Mouse (Mus musculus) midbrain, embryonic 16.5 days (tissue): ENCODE results near the gene Tab1. TPM values are rescaled to one million over a fixed set of nuclear protein-coding genes. Genes with fewer than 3 reads are reported as not detected.

Experiments used
- ATAC-seq: fragments of 200-750 bp; cut with Nextera tagmentation; 2 replicates; pipeline ENCODE4 v1.8.0; 2017; ENCODE audit warnings: moderate TSS enrichment
- H3K27ac ChIP-seq: fragments of 300-500 bp; sonication (generic); 2 replicates; pipeline ENCODE4 v1.5.1; 2014; ENCODE audit warnings: mild to moderate bottlenecking, low read length, mixed read lengths
- H3K27me3 ChIP-seq: fragments of 300-500 bp; sonication (generic); 2 replicates; pipeline ENCODE4 v1.6.1; 2014; ENCODE audit warnings: low read depth, low read length, mixed read lengths; ENCODE audit not compliant: control insufficient read depth, insufficient read depth
- H3K36me3 ChIP-seq: fragments of 300-500 bp; sonication (generic); 2 replicates; pipeline ENCODE4 v1.6.1; 2014; ENCODE audit warnings: mild to moderate bottlenecking, low read length, moderate library complexity, mixed read lengths; ENCODE audit not compliant: control insufficient read depth, insufficient read depth
- H3K4me1 ChIP-seq: fragments of 300-500 bp; sonication (generic); 2 replicates; pipeline ENCODE4 v1.6.1; 2014; ENCODE audit warnings: mild to moderate bottlenecking, low read length, mixed read lengths; ENCODE audit not compliant: control insufficient read depth, insufficient read depth
- H3K4me2 ChIP-seq: fragments of 300-500 bp; sonication (generic); 2 replicates; pipeline ENCODE4 v1.6.1; 2014; ENCODE audit warnings: mild to moderate bottlenecking, low read length, mixed read lengths
- H3K4me3 ChIP-seq: fragments of 300-500 bp; sonication (generic); 2 replicates; pipeline ENCODE4 v1.5.1; 2014; ENCODE audit warnings: low read depth, mild to moderate bottlenecking, low read length, moderate library complexity, mixed read lengths
- H3K9ac ChIP-seq: fragments of 300-500 bp; sonication (generic); 2 replicates; pipeline ENCODE4 v1.6.1; 2014; ENCODE audit warnings: low read depth, low read length, mixed read lengths
- H3K9me3 ChIP-seq: fragments of 300-500 bp; sonication (generic); replicated peaks from 2 replicates; pipeline ENCODE4 v1.6.1; 2014; ENCODE audit warnings: mild to moderate bottlenecking, low read length, mixed read lengths; ENCODE audit not compliant: control insufficient read depth, poor library complexity, severe bottlenecking
- WGBS: fragments of 180-500 bp; shearing (Covaris S2); extraction: QIAGEN DNeasy Blood & Tissue Kit; methylation state at CpG from one replicate; pipeline ENCODE4 v1.1.7; 2014; 5-methylcytosine and 5-hydroxymethylcytosine counted together
- polyA plus RNA-seq: library from polyadenylated mRNA; unstranded; fragments of >200 nt; fragmentation: Nextera tagmentation; extraction: Ambion mirVana; gene quantifications from 2 replicates; pipeline ENCODE4 v1.2.1, GENCODE M21; 2015

Tab1 gene
- polyA plus RNA-seq, 1 experiment from 2014 or later, result 35.9 TPM

- Histone ChIP-seq H3K4me2 (no peak overlapping the region), H3K4me3 (no peak overlapping the region), H3K9me3 (no peaks in the 10 kb centered on the region), H3K4me1 (peaks cover 20% of the 10 kb centered on the region), H3K27me3 (no peaks in the 10 kb centered on the region), H3K27ac (no peak overlapping the region), H3K9ac (no peak overlapping the region), H3K36me3 (no peaks in the 10 kb centered on the region)
- 85% methylated on average over 3 of the region's 3 CpGs for WGBS
- no peak for ATAC-seq
Observed at GRCm38 (mm10) chr15:80100196-80100595, 32.7 kb upstream of the Tab1 start.

DNA sequence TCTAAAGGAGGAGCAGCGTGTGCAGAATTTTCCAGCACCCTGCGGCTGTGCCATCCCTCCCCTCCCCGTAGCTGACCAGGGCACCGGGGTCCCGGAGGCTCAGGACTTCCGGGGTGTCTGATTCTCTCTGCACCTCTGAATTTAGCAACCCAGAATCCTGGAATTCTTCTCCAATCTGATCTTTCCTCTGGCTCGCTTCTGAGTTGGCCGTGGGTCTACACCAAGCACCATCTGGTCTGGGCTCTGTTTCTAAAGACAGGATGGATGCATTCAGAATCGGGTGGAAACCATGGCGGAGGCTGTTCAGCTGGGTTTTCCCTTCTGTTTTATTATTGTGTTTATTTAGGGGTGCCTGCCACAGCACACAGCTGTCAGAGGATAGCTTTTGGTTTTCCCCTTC is 32.1 kb upstream of the Tab1 start:
- ATAC-seq, result no peak
- Histone ChIP-seq H3K4me2 (no peak overlapping the region), H3K9ac (no peak overlapping the region), H3K36me3 (no peaks in the 10 kb centered on the region), H3K9me3 (no peaks in the 10 kb centered on the region), H3K27ac (no peak overlapping the region), H3K27me3 (no peaks in the 10 kb centered on the region), H3K4me3 (no peak overlapping the region), H3K4me1 (peaks cover 25% of the 10 kb centered on the region)
- 88% methylated on average over 10 of the region's 10 CpGs for WGBS

DNA sequence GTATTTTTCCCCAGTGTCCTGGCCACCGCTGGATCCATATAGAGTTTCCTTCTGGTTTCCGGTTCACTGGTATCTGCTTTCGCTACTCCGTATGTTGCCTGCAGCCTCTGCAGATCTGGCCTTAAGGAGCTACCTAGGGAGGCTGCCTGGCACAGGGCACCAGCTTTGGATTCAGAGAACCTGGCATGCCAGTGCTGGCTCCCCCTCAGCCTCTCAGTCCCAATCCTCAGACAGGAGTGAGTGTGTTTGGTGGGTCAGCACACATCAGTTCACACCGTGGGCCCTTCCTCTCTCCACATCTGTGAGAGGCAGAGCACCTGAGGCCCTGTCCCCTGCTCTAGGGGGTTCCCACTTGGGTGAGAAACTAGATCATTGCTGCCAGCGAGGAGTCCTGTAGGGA is 31.4 kb upstream of the Tab1 start:
- ATAC-seq, result no peak
- H3K27ac ChIP-seq, result no peak overlapping the region
- no peak overlapping the region for H3K9ac ChIP-seq
- H3K4me3 ChIP-seq, result no peak overlapping the region
- no peaks in the 10 kb centered on the region for H3K9me3 ChIP-seq
- H3K36me3 ChIP-seq, result no peaks in the 10 kb centered on the region
- WGBS, result 85% methylated on average over 6 of the region's 6 CpGs
- no peaks in the 10 kb centered on the region for H3K27me3 ChIP-seq
- H3K4me1 ChIP-seq, result peaks cover 22% of the 10 kb centered on the region
- H3K4me2 ChIP-seq, result no peak overlapping the region

DNA sequence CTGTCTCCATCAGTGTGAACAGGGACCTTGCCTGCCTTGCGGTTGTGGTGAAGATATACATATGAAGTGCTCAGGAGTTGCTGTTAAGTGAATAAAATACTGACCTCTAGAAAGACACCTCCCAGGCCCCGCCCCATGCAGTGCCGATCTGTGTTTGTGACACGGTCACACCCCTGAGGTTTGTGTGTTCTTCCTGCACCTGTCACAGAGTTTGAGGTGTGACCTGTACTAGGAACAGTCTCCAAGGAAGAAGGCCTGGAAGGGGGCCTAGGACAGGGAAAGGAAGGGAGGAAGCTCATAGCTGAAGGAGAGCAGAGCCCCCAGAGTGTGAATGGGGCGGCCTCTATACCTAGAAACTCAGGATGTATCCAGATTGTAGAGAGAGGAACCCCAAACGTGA is 30.4 kb upstream of the Tab1 start:
- Histone ChIP-seq H3K4me1 (peaks cover 14% of the 10 kb centered on the region), H3K9me3 (no peaks in the 10 kb centered on the region), H3K27ac (no peak overlapping the region), H3K9ac (no peak overlapping the region), H3K36me3 (no peaks in the 10 kb centered on the region), H3K4me3 (no peak overlapping the region), H3K4me2 (no peak overlapping the region), H3K27me3 (no peaks in the 10 kb centered on the region)
- 88% methylated on average over 6 of the region's 6 CpGs for WGBS
- no peak for ATAC-seq

DNA sequence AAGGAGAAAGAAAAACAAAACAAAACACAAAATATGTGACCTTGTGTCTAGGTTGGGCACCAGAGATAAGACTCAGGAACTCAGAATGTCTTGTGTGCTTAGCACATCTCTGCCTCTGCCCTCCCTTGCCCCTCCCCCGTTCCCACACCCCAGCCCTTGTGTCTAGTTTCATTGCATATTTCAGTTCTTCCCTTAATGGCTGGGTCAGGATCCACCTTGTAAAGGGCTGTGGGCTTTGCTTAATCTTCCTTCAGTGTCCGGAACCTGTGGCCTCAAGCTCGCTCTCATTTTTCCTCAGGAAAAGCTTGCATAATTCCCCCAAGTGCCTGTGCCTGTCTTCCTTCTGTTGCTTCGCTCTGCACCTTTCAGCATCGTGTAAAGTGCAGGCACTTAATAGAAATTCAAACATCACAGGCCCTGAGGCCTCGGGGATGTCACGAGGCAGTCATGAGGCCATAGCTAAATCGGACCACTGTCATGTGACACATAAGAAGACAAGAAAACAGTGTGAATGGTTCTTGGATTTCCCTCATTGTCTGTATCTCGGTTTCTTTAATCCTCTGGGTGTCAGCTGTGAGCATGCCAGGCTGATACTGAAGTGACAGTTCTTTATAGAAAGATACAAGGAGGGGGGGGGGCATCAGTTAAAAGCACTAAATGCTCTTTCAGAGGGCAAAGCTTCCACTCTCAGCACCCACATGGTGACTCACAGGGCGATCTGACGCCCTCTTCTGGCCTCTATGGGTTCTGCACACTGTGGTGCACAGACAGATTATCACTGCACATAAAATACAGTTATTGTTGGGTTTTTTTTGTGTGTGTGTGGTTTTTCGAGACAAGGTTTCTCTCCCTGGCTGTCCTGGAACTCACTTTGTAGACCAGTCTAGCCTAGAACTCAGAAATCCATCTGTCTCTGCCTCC is 27.2 kb upstream of the Tab1 start:
- H3K4me3 ChIP-seq, result no peak overlapping the region
- H3K9ac ChIP-seq, result no peak overlapping the region
- ATAC-seq, result no peak
- peak overlapping the region; percentile 30 for H3K27ac ChIP-seq
- peaks cover 5% of the 10 kb centered on the region; the same call in 1 of the 2 replicates for H3K4me1 ChIP-seq
- peaks cover 7% of the 10 kb centered on the region; the same call in 1 of the 2 replicates for H3K36me3 ChIP-seq
- no peak overlapping the region for H3K4me2 ChIP-seq
- no peaks in the 10 kb centered on the region for H3K9me3 ChIP-seq
- 53% methylated on average over 12 of the region's 12 CpGs for WGBS
- no peaks in the 10 kb centered on the region for H3K27me3 ChIP-seq

GRCm38 (mm10) chr15:80107143-80107542 is 25.8 kb upstream of the Tab1 start:
- no peak overlapping the region for H3K4me3 ChIP-seq
- no peak overlapping the region for H3K4me2 ChIP-seq
- no peaks in the 10 kb centered on the region for H3K27me3 ChIP-seq
- H3K9ac ChIP-seq, result no peak overlapping the region
- ATAC-seq, result no peak
- peaks cover 5% of the 10 kb centered on the region; the same call in 1 of the 2 replicates for H3K4me1 ChIP-seq
- H3K27ac ChIP-seq, result no peak overlapping the region
- peaks cover 10% of the 10 kb centered on the region for H3K36me3 ChIP-seq
- H3K9me3 ChIP-seq, result no peaks in the 10 kb centered on the region
- WGBS, result 95% methylated on average over 8 of the region's 8 CpGs

GRCm38 (mm10) chr15:80107575-80107974 is 25.4 kb upstream of the Tab1 start:
- no peak overlapping the region for H3K4me3 ChIP-seq
- peaks cover 5% of the 10 kb centered on the region; the same call in 1 of the 2 replicates for H3K4me1 ChIP-seq
- H3K36me3 ChIP-seq, result peaks cover 13% of the 10 kb centered on the region
- H3K27ac ChIP-seq, result no peak overlapping the region
- ATAC-seq, result no peak
- 95% methylated on average over 3 of the region's 3 CpGs for WGBS
- no peaks in the 10 kb centered on the region for H3K27me3 ChIP-seq
- H3K9me3 ChIP-seq, result no peaks in the 10 kb centered on the region
- no peak overlapping the region for H3K9ac ChIP-seq
- H3K4me2 ChIP-seq, result no peak overlapping the region

DNA sequence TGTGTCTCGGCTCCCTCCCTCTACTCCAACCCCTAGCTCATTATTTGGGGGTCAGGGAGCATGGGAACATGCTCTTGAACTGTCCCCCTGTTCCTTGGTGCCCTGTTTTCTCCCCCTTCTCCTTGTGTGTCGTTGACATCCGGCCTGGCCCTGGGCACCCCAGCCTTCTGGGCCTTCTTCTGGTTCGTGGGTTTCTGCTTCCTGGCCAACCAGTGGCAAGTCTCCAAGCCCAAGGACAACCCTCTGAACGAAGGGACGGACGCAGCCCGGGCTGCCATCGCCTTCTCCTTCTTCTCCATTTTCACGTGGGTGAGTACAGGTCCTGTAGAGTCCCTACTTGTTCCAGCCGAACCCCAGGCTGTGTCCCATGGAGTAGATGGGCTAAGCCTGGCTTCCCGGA is 21.5 kb upstream of the Tab1 start:
- H3K27ac ChIP-seq, result no peak overlapping the region
- ATAC-seq, result no peak
- H3K4me2 ChIP-seq, result no peak overlapping the region
- no peak overlapping the region for H3K9ac ChIP-seq
- no peaks in the 10 kb centered on the region for H3K9me3 ChIP-seq
- H3K36me3 ChIP-seq, result peaks cover 28% of the 10 kb centered on the region
- H3K27me3 ChIP-seq, result no peaks in the 10 kb centered on the region
- 80% methylated on average over 12 of the region's 12 CpGs for WGBS
- H3K4me3 ChIP-seq, result no peak overlapping the region
- H3K4me1 ChIP-seq, result no peaks in the 10 kb centered on the region

GRCm38 (mm10) chr15:80112499-80112898 is 20.4 kb upstream of the Tab1 start:
- H3K4me2 ChIP-seq, result no peak overlapping the region
- WGBS, result 39% methylated on average over 2 of the region's 2 CpGs
- no peaks in the 10 kb centered on the region for H3K9me3 ChIP-seq
- H3K27ac ChIP-seq, result no peak overlapping the region
- no peaks in the 10 kb centered on the region for H3K27me3 ChIP-seq
- no peak overlapping the region for H3K9ac ChIP-seq
- ATAC-seq, result no peak
- H3K4me1 ChIP-seq, result no peaks in the 10 kb centered on the region
- peaks cover 28% of the 10 kb centered on the region for H3K36me3 ChIP-seq
- H3K4me3 ChIP-seq, result no peak overlapping the region
